Mouse (Mus musculus) embryonic fibroblast, embryonic 13.5 days (primary cell): ENCODE measurements at regions not wholly inside any gene's neighbourhood (a gene's known extent, or its start where the extent isn't known, plus 50 kb on each side); places are given as distances from the start of the nearest gene placed in this dataset.

Source experiments
- CTCF ChIP-seq: IDR thresholded peaks from 2 replicates; pipeline ENCODE4 v1.5.1; 2011; ENCODE audit warnings: mild to moderate bottlenecking, control low read depth, low read length, moderate library complexity, borderline replicate concordance; ENCODE audit not compliant: insufficient read depth
- POLR2A ChIP-seq: IDR thresholded peaks from 2 replicates; pipeline ENCODE4 v1.6.1; 2011; ENCODE audit warnings: low read depth, mild to moderate bottlenecking, control low read depth, low read length, moderate library complexity

GRCm38 (mm10) chr5:51923417-51923816, 266.9 kb downstream of the Dhx15 start:
- TF ChIP-seq POLR2A = no peak
- no peak for TF ChIP-seq CTCF
